Mouse (Mus musculus): Measurements from ENCODE around the gene Plxna3. TPM values are rescaled to one million over a fixed set of nuclear protein-coding genes. Genes with fewer than 3 reads are reported as not detected.
"Not testable (repeated sequence)": the region's sequence is repeated elsewhere in the genome, so short reads cannot be mapped to it uniquely, and the experiment has no call there.

Plxna3 gene
- total RNA-seq, 2 experiments from 2014 or later, result 31.5 to 32.0 TPM

- DNase-seq (ENCODE audit: low spot score in 2 of 2), result peak; percentile 82 to 91
- Histone ChIP-seq H3K4me3 (peak within 1 kb of the TSS; percentile 71), H3K27ac (peak within 1 kb of the TSS; percentile 91)
- no peak for TF ChIP-seq CTCF (conservative IDR thresholded peaks at IDR 0.05)
These were observed 16.1 kb upstream of the Plxna3 start, which contains the start of gene Fam50a for GRCm38 (mm10) chrX:74312540-74313464. TSS of gene Fam50a (plus strand) at chrX:74313033.

GRCm38 (mm10) chrX:74329215-74329671 is 377 bp downstream of the Plxna3 start:
- no peak for TF ChIP-seq CTCF (conservative IDR thresholded peaks at IDR 0.05)
- H3K27ac ChIP-seq, result peak overlapping the region; percentile 89
- DNase-seq (ENCODE audit: low spot score in 2 of 2), result no peak

GRCm38 (mm10) chrX:74330166-74330930 is 1.5 kb downstream of the Plxna3 start:
- H3K4me3 ChIP-seq, result no peak overlapping the region; the same call in 1 of the 2 replicates
- H3K27ac ChIP-seq, result no peak overlapping the region

More at GRCm38 (mm10) chrX:74329215-74329671, 377 bp downstream of the Plxna3 start:
- peak overlapping the region; percentile 59 for H3K4me3 ChIP-seq

GRCm38 (mm10) chrX:74352645-74353466 is 24.0 kb downstream of the Plxna3 start:
- no peak for DNase-seq (ENCODE audit: low spot score in 2 of 2)
- Histone ChIP-seq H3K4me3 (peak overlapping the region; percentile 63), H3K27ac (peak overlapping the region; percentile 84)
- no peak for TF ChIP-seq CTCF (conservative IDR thresholded peaks at IDR 0.05)

More at GRCm38 (mm10) chrX:74330166-74330930, 1.5 kb downstream of the Plxna3 start:
- no peak for DNase-seq (ENCODE audit: low spot score in 2 of 2)
- TF ChIP-seq CTCF (conservative IDR thresholded peaks at IDR 0.05), result no peak

- Histone ChIP-seq H3K27ac (peak within 1 kb of the TSS; percentile 84), H3K4me3 (peak within 1 kb of the TSS; percentile 63)
- no peak for TF ChIP-seq CTCF (conservative IDR thresholded peaks at IDR 0.05)
- DNase-seq (ENCODE audit: low spot score in 2 of 2), result peak; percentile 72 to 81
These were observed 24.6 kb downstream of the Plxna3 start, which contains the start of gene Lage3 for GRCm38 (mm10) chrX:74353467-74353770. TSS of gene Lage3 (minus strand) at chrX:74353618.

- not testable (repeated sequence) for H3K27ac ChIP-seq; DNase-seq (ENCODE audit: low spot score in 2 of 2); H3K4me3 ChIP-seq
These were observed 28.2 kb downstream of the Plxna3 start for GRCm38 (mm10) chrX:74357069-74357468.

- TF ChIP-seq CTCF (conservative IDR thresholded peaks at IDR 0.05), result no peak
- no peak overlapping the region for H3K27ac ChIP-seq
- DNase-seq (ENCODE audit: low spot score in 2 of 2), result no peak
- H3K4me3 ChIP-seq, result no peak overlapping the region
These were observed 30.3 kb downstream of the Plxna3 start for GRCm38 (mm10) chrX:74359171-74359570.

GRCm38 (mm10) chrX:74367512-74367911 is 38.6 kb downstream of the Plxna3 start:
- TF ChIP-seq CTCF (conservative IDR thresholded peaks at IDR 0.05), result no peak
- no peak for DNase-seq (ENCODE audit: low spot score in 2 of 2)
- peak overlapping the region; percentile 90 for H3K27ac ChIP-seq

GRCm38 (mm10) chrX:74368209-74368909 is 39.5 kb downstream of the Plxna3 start:
- H3K27ac ChIP-seq, result peak overlapping the region; percentile 90
- peak; percentile 21; the same call in 1 of the 2 replicates for TF ChIP-seq CTCF (conservative IDR thresholded peaks at IDR 0.05)
- DNase-seq (ENCODE audit: low spot score in 2 of 2), result peak; percentile 47 to 62
- peak overlapping the region; percentile 68 for H3K4me3 ChIP-seq

More at GRCm38 (mm10) chrX:74367512-74367911, 38.6 kb downstream of the Plxna3 start:
- peak overlapping the region; percentile 68 for H3K4me3 ChIP-seq

- peak within 1 kb of the TSS; percentile 59; the same call in 1 of the 2 replicates for H3K27ac ChIP-seq
- H3K4me3 ChIP-seq, result peak within 1 kb of the TSS; percentile 63
- TF ChIP-seq CTCF (conservative IDR thresholded peaks at IDR 0.05), result no peak
- DNase-seq (ENCODE audit: low spot score in 2 of 2), result peak; percentile 78 to 88
These were observed 44.2 kb downstream of the Plxna3 start, which contains the start of the genes Ubl4a and Slc10a3 for GRCm38 (mm10) chrX:74372888-74373549. TSS of gene Ubl4a (minus strand) at chrX:74373218. TSS of gene Slc10a3 (minus strand) at chrX:74373349.

GRCm38 (mm10) chrX:74384451-74384850 is 55.6 kb downstream of the Plxna3 start:
- TF ChIP-seq CTCF (conservative IDR thresholded peaks at IDR 0.05), result no peak
- Histone ChIP-seq H3K4me3 (no peak overlapping the region), H3K27ac (no peak overlapping the region)
- no peak for DNase-seq (ENCODE audit: low spot score in 2 of 2)

All from layer of hippocampus, adult 2 months (tissue).